Mouse (Mus musculus) lung, postnatal 0 days (tissue): ENCODE measurements at regions not wholly inside any gene's neighbourhood (a gene's known extent, or its start where the extent isn't known, plus 50 kb on each side); places are given as distances from the start of the nearest gene placed in this dataset.

Experiments
- ATAC-seq: fragments of 200-750 bp; cut with Nextera tagmentation; 2 replicates; pipeline ENCODE4 v1.8.0; 2017; ENCODE audit warnings: moderate library complexity
- DNase-seq: peaks from one replicate; pipeline ENCODE4 v3.0.0-alpha.2; 2016; ENCODE audit warnings: low spot score
- H3K27ac ChIP-seq: fragments of 300-500 bp; sonication (generic); 2 replicates; pipeline ENCODE4 v1.5.1; 2014; ENCODE audit warnings: antibody characterized with exemption, mild to moderate bottlenecking, low read length, mixed read lengths
- H3K27me3 ChIP-seq: fragments of 300-500 bp; sonication (generic); replicated peaks from 2 replicates; pipeline ENCODE4 v1.6.1; 2014; ENCODE audit warnings: low read length, mixed read lengths; ENCODE audit not compliant: insufficient read depth
- H3K36me3 ChIP-seq: fragments of 300-500 bp; sonication (generic); 2 replicates; pipeline ENCODE4 v1.6.1; 2014; ENCODE audit warnings: low read length, mixed read lengths; ENCODE audit not compliant: insufficient read depth
- H3K4me1 ChIP-seq: fragments of 300-500 bp; sonication (generic); 2 replicates; pipeline ENCODE4 v1.6.1; 2014; ENCODE audit warnings: antibody characterized with exemption, low read depth, low read length, mixed read lengths; ENCODE audit not compliant: insufficient read depth
- H3K4me2 ChIP-seq: fragments of 300-500 bp; sonication (generic); replicated peaks from 2 replicates; pipeline ENCODE4 v1.6.1; 2014; ENCODE audit warnings: low read depth, mild to moderate bottlenecking, low read length, moderate library complexity, mixed read lengths
- H3K4me3 ChIP-seq: fragments of 300-500 bp; sonication (generic); 2 replicates; pipeline ENCODE4 v1.5.1; 2014; ENCODE audit warnings: low read depth, low read length
- H3K9ac ChIP-seq: fragments of 300-500 bp; sonication (generic); replicated peaks from 2 replicates; pipeline ENCODE4 v1.6.1; 2014; ENCODE audit warnings: low read depth, mild to moderate bottlenecking
- H3K9me3 ChIP-seq: fragments of 300-500 bp; sonication (generic); 2 replicates; pipeline ENCODE4 v1.6.1; 2016; ENCODE audit warnings: low read length, mixed read lengths
- CTCF ChIP-seq: IDR thresholded peaks from 2 replicates; pipeline ENCODE4 v1.5.1; 2016; ENCODE audit warnings: antibody characterized with exemption, mild to moderate bottlenecking
- EP300 ChIP-seq: IDR thresholded peaks from 2 replicates; pipeline ENCODE4 v1.6.1; 2016; ENCODE audit warnings: antibody characterized with exemption, mild to moderate bottlenecking, control low read depth
- WGBS: fragments of 180-500 bp; shearing (Covaris S2); extraction: QIAGEN DNeasy Blood & Tissue Kit; methylation state at CpG from one replicate; pipeline ENCODE4 v1.1.7; 2014; 5-methylcytosine and 5-hydroxymethylcytosine counted together

GRCm38 (mm10) chr9:102449366-102449765 lies 56.2 kb upstream of the Ky start:
- DNase-seq (no peak), ATAC-seq (no peak)
- H3K4me3 ChIP-seq: no peak overlapping the region
- no peak overlapping the region for H3K4me2 ChIP-seq
- 69% methylated on average over 4 of the region's 4 CpGs for WGBS
- TF ChIP-seq CTCF: no peak
- TF ChIP-seq EP300: no peak
- H3K36me3 ChIP-seq: no peaks in the 10 kb centered on the region
- H3K9me3 ChIP-seq: no peaks in the 10 kb centered on the region
- H3K27ac ChIP-seq: no peak overlapping the region
- H3K9ac ChIP-seq: no peak overlapping the region
- H3K27me3 ChIP-seq: no peaks in the 10 kb centered on the region
- H3K4me1 ChIP-seq: no peaks in the 10 kb centered on the region

- H3K27me3 ChIP-seq: no peaks in the 10 kb centered on the region
- H3K9ac ChIP-seq: no peak overlapping the region
- H3K4me3 ChIP-seq: no peak overlapping the region
- no peak overlapping the region for H3K4me2 ChIP-seq
- H3K9me3 ChIP-seq: no peaks in the 10 kb centered on the region
- H3K27ac ChIP-seq: no peak overlapping the region
- no peak for TF ChIP-seq EP300
- TF ChIP-seq CTCF: no peak
- no peaks in the 10 kb centered on the region for H3K4me1 ChIP-seq
- 39% methylated on average over 2 of the region's 2 CpGs for WGBS
- ATAC-seq (no peak), DNase-seq (peak; percentile 18)
- H3K36me3 ChIP-seq: no peaks in the 10 kb centered on the region
Measured at GRCm38 (mm10) chr9:102446066-102446465, 59.5 kb upstream of the Ky start.

GRCm38 (mm10) chr9:102442198-102442842 lies 63.2 kb upstream of the Ky start:
- no peaks in the 10 kb centered on the region for H3K9me3 ChIP-seq
- 54% methylated on average over 11 of the region's 11 CpGs for WGBS
- no peak overlapping the region for H3K27ac ChIP-seq
- H3K27me3 ChIP-seq: no peaks in the 10 kb centered on the region
- ATAC-seq: no peak
- H3K36me3 ChIP-seq: no peaks in the 10 kb centered on the region
- no peaks in the 10 kb centered on the region for H3K4me1 ChIP-seq
- TF ChIP-seq CTCF: no peak
- TF ChIP-seq EP300: no peak
- no peak overlapping the region for H3K9ac ChIP-seq
- H3K4me3 ChIP-seq: no peak overlapping the region
- no peak overlapping the region for H3K4me2 ChIP-seq
- no peak for DNase-seq

- Histone ChIP-seq H3K27me3 (no peaks in the 10 kb centered on the region), H3K4me1 (no peaks in the 10 kb centered on the region), H3K4me3 (no peak overlapping the region), H3K27ac (no peak overlapping the region), H3K9ac (no peak overlapping the region), H3K36me3 (no peaks in the 10 kb centered on the region), H3K9me3 (no peaks in the 10 kb centered on the region), H3K4me2 (no peak overlapping the region)
- no peak for DNase-seq
- ATAC-seq: no peak
- WGBS: 72% methylated on average over 3 of the region's 3 CpGs
- no peak for TF ChIP-seq EP300
- TF ChIP-seq CTCF: no peak
Measured at GRCm38 (mm10) chr9:102437641-102438040, 67.9 kb upstream of the Ky start.

GRCm38 (mm10) chr9:102436378-102436777 lies 69.2 kb upstream of the Ky start:
- 63% methylated on average over 5 of the region's 5 CpGs for WGBS
- ATAC-seq (no peak), DNase-seq (no peak)
- Histone ChIP-seq H3K27ac (no peak overlapping the region), H3K9ac (no peak overlapping the region), H3K27me3 (no peaks in the 10 kb centered on the region), H3K4me1 (no peaks in the 10 kb centered on the region), H3K9me3 (no peaks in the 10 kb centered on the region), H3K36me3 (no peaks in the 10 kb centered on the region), H3K4me3 (no peak overlapping the region), H3K4me2 (no peak overlapping the region)
- TF ChIP-seq EP300 (no peak), CTCF (peak; percentile 58)

GRCm38 (mm10) chr9:102428031-102428430 lies 73.5 kb upstream of the Ephb1 start:
- Histone ChIP-seq H3K4me3 (no peak overlapping the region), H3K4me2 (no peak overlapping the region), H3K27me3 (no peaks in the 10 kb centered on the region), H3K9me3 (no peaks in the 10 kb centered on the region), H3K36me3 (no peaks in the 10 kb centered on the region), H3K4me1 (0 out of 2 replicates have a peak, but pooled peaks cover 5% of the 10 kb centered on the region), H3K27ac (no peak overlapping the region), H3K9ac (no peak overlapping the region)
- no peak for DNase-seq
- no peak for ATAC-seq
- TF ChIP-seq CTCF: no peak
- no peak for TF ChIP-seq EP300
- WGBS: 83% methylated on average over 5 of the region's 5 CpGs
